In the genomic region with DNA sequence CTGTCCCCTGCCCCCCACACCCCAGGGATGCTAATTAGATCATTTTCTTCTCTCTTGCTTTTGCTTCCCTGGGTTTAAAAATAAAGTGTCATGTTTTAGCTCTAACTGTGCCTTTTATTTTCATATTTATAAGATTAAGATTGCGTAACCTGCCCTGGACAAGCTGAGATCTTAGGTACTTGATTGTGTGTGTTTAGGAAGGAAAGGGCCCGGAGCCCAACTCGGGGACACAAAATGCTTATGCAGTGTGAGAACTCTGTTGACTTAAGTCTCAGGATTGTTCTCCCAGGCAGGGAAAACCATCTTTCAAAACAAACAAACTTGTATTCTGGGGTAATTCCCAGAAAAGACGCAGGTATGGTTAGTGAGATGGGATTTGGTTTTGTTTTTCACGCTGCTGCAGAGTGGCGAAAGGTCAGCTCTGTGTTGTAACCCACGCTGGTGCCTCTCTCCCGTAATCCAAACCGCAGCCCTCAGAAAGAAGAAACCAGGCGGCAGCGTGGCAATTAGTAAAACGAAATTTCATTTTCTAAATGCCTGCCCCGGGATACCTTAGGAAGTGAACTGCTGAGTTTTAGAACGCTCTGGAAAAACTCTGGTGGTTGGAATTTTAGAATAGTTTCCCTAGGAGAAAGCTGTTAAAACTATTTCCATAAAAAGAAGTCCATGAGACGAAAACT, we compare ENCODE assay signal across 22 mouse cellular contexts.
A peak's percentile ranks its signal among the peaks of the same experiment; 100 is the strongest.
DNase-seq lines count a peak whose midpoint lies in the region; ATAC-seq and TF ChIP-seq lines count a peak whose summit lies in the region.
"Had no signal": no experiment of that assay in that cellular context is flagged by ENCODE, and none has a peak within 500 bp of the region (broad histone marks: within the 10 kb centered on the region; RNA-seq: fewer than 3 reads in every experiment).

No protein-coding gene starts in this region.

- DNase-seq in heart, adult 11 months, result peak; percentile 61
- DNase-seq in heart, postnatal 36 days, result no peak
- no peak for DNase-seq in embryonic facial prominence, embryonic 10.5 days (ENCODE audit: low spot score)
- no peak for DNase-seq in limb, embryonic 14.5 days (ENCODE audit: low spot score)
- no peak for DNase-seq in spleen, postnatal 14 days (ENCODE audit: low spot score in 2 of 2)
- DNase-seq in layer of hippocampus, adult 18-20 months (ENCODE audit: low spot score in 2 of 2), result no peak
- DNase-seq: adrenal gland, postnatal 14 days; B cell, adult 2 months; cerebellum, adult 18-20 months; cerebellum, postnatal 36 days; gastrocnemius, postnatal 25 days; right cerebral cortex, postnatal 4 days had no signal

- intact Hi-C loops in heart, postnatal 36 days (cut with DNase I), result no loop called here

- H3K27ac ChIP-seq in embryonic facial prominence, embryonic 10.5 days (replicated peaks), result 0 out of 2 replicates have a peak overlapping the region, but pooled peaks have one; percentile 1
- 0 out of 2 replicates have a peak overlapping the region, but pooled peaks have one; percentile 11 for H3K27ac ChIP-seq in limb, embryonic 14.5 days (replicated peaks; ENCODE audit: low read depth, low read length)
- H3K27ac ChIP-seq: kidney, postnatal 0 days; left cerebral cortex, adult 2 months; midbrain, embryonic 13.5 days had no signal

- H3K79me2 ChIP-seq in C2C12 (ENCODE audit: control insufficient read depth, insufficient read depth), result no peaks in the 10 kb centered on the region

- TF ChIP-seq POLR2A in limb, embryonic 14.5 days (IDR thresholded peaks at IDR 0.05; ENCODE audit: borderline replicate concordance, extremely low read depth, insufficient read depth, insufficient read length), result no peak

- 37% methylated on average over 15 of the region's 15 CpGs for WGBS in embryonic facial prominence, embryonic 10.5 days
- 37% methylated on average over 15 of the region's 15 CpGs for WGBS in limb, embryonic 14.5 days

- no peak overlapping the region for H3ac ChIP-seq in C2C12 (ENCODE audit: control insufficient read depth, insufficient read length, low read depth)

- no peaks in the 10 kb centered on the region for H3K36me3 ChIP-seq in C2C12 (ENCODE audit: control insufficient read depth, insufficient read depth)
- no peaks in the 10 kb centered on the region for H3K36me3 ChIP-seq in embryonic facial prominence, embryonic 10.5 days (replicated peaks)
- H3K36me3 ChIP-seq in limb, embryonic 14.5 days (ENCODE audit: control insufficient read depth, insufficient read depth, low read length), result no peaks in the 10 kb centered on the region
- H3K36me3 ChIP-seq: midbrain, embryonic 13.5 days had no signal

- no peak overlapping the region; the same call in 1 of the 2 replicates for H3K4me2 ChIP-seq in limb, embryonic 14.5 days (replicated peaks; ENCODE audit: low read depth, low read length, severe bottlenecking)
- H3K4me2 ChIP-seq: liver, embryonic 11.5 days; midbrain, embryonic 13.5 days had no signal

- H3K9me3 ChIP-seq in embryonic facial prominence, embryonic 10.5 days, result no peaks in the 10 kb centered on the region
- H3K9me3 ChIP-seq in limb, embryonic 14.5 days (ENCODE audit: control insufficient read depth, low read length), result no peaks in the 10 kb centered on the region
- H3K9me3 ChIP-seq: midbrain, embryonic 13.5 days had no signal

- H3K4me3 ChIP-seq in C2C12 (ENCODE audit: insufficient read depth, poor library complexity, severe bottlenecking), result no peak overlapping the region
- no peak overlapping the region for H3K4me3 ChIP-seq in embryonic facial prominence, embryonic 10.5 days
- H3K4me3 ChIP-seq in limb, embryonic 14.5 days (replicated peaks; ENCODE audit: low read length), result no peak overlapping the region
- H3K4me3 ChIP-seq: erythroblast, embryonic 14.5 days; left cerebral cortex, adult 2 months; midbrain, embryonic 13.5 days had no signal

- H3K27me3 ChIP-seq in C2C12 (ENCODE audit: control insufficient read depth, insufficient read depth, insufficient read length), result no peaks in the 10 kb centered on the region
- no peaks in the 10 kb centered on the region for H3K27me3 ChIP-seq in embryonic facial prominence, embryonic 10.5 days (replicated peaks; ENCODE audit: low read depth, poor library complexity, severe bottlenecking)
- H3K27me3 ChIP-seq in limb, embryonic 14.5 days (ENCODE audit: control insufficient read depth, insufficient read depth, low read length), result no peaks in the 10 kb centered on the region
- H3K27me3 ChIP-seq: midbrain, embryonic 13.5 days; Patski had no signal

- peaks cover 20% of the 10 kb centered on the region for H3K4me1 ChIP-seq in embryonic facial prominence, embryonic 10.5 days
- peaks cover 5% of the 10 kb centered on the region; the same call in 1 of the 2 replicates for H3K4me1 ChIP-seq in limb, embryonic 14.5 days (ENCODE audit: control insufficient read depth, insufficient read depth, low read length)

- ATAC-seq in limb, embryonic 14.5 days (ENCODE audit: low FRiP score, low read depth), result no peak
- ATAC-seq: activated CD4-positive, CD25-positive, alpha-beta regulatory T cell, adult 4 months; hindbrain, embryonic 16.5 days; intestine, postnatal 0 days; midbrain, embryonic 13.5 days; Patski had no signal

- no peak overlapping the region; the same call in 1 of the 2 replicates for H3K9ac ChIP-seq in limb, embryonic 14.5 days (ENCODE audit: low read depth, low read length, severe bottlenecking)
- H3K9ac ChIP-seq: midbrain, embryonic 13.5 days had no signal

- no peaks in the 10 kb centered on the region for H3K79me3 ChIP-seq in C2C12 (ENCODE audit: low read depth)

- TF ChIP-seq CTCF in C2C12 (IDR thresholded peaks at IDR 0.05; ENCODE audit: control insufficient read depth, insufficient read depth, insufficient read length), result no peak

TF ChIP-seq in C2C12, 6 proteins besides CTCF, POLR2A, EP300 and RAD21:
- TF ChIP-seq MAX (IDR thresholded peaks at IDR 0.05) (no peak), USF1 (IDR thresholded peaks at IDR 0.05; ENCODE audit: low read depth) (no peak), FOSL1 (IDR thresholded peaks at IDR 0.05; ENCODE audit: insufficient read depth, low read length, poor library complexity, severe bottlenecking) (no peak), MYOG (IDR thresholded peaks at IDR 0.05; ENCODE audit: control insufficient read depth, extremely low read depth, insufficient read length) (no peak), CEBPB (IDR thresholded peaks at IDR 0.05; ENCODE audit: low read depth) (peak; percentile 41), MYOD1 (IDR thresholded peaks at IDR 0.05; ENCODE audit: control insufficient read depth, insufficient read length, low read depth) (no peak)
